Mouse (Mus musculus): ENCODE measurements around the gene Ankrd28. TPM values are rescaled to one million over a fixed set of nuclear protein-coding genes. Genes with fewer than 3 reads are reported as not detected.
A peak's percentile ranks its signal among the peaks of the same experiment; 100 is the strongest.

Ankrd28 gene
- polyA plus RNA-seq, 1 experiment from 2014 or later, result 11.7 TPM

GRCm38 (mm10) chr14:31655406-31655805 lies 175.0 kb downstream of the Ankrd28 start:
- WGBS, result 77% methylated on average over 14 of the region's 14 CpGs
- H3K4me1 ChIP-seq (ENCODE audit: insufficient read depth), result peaks cover 3% of the 10 kb centered on the region; the same call in 1 of the 2 replicates

GRCm38 (mm10) chr14:31654816-31655215 lies 175.6 kb downstream of the Ankrd28 start:
- peaks cover 3% of the 10 kb centered on the region; the same call in 1 of the 2 replicates for H3K4me1 ChIP-seq (ENCODE audit: insufficient read depth)
- no peak for TF ChIP-seq CTCF (IDR thresholded peaks at IDR 0.05; ENCODE audit: low read depth)

More at GRCm38 (mm10) chr14:31655406-31655805, 175.0 kb downstream of the Ankrd28 start:
- no peaks in the 10 kb centered on the region for H3K36me3 ChIP-seq (ENCODE audit: insufficient read depth)
- H3K27ac ChIP-seq (ENCODE audit: low read depth), result no peak overlapping the region
- TF ChIP-seq CTCF (IDR thresholded peaks at IDR 0.05; ENCODE audit: low read depth), result no peak
- ATAC-seq (ENCODE audit: insufficient read depth) (no peak), DNase-seq (no peak)
- no peak overlapping the region for H3K4me2 ChIP-seq
- H3K4me3 ChIP-seq (ENCODE audit: low read depth, low read length), result no peak overlapping the region
- H3K9me3 ChIP-seq (ENCODE audit: low read depth, low read length), result no peaks in the 10 kb centered on the region
- no peaks in the 10 kb centered on the region for H3K27me3 ChIP-seq (ENCODE audit: insufficient read depth, low read length)
- no peak overlapping the region for H3K9ac ChIP-seq

GRCm38 (mm10) chr14:31653101-31653875 lies 177.2 kb downstream of the Ankrd28 start:
- H3K4me1 ChIP-seq (ENCODE audit: insufficient read depth), result no peaks in the 10 kb centered on the region
- no peak for DNase-seq
- 66% methylated on average over 14 of the region's 14 CpGs for WGBS

More at GRCm38 (mm10) chr14:31654816-31655215, 175.6 kb downstream of the Ankrd28 start:
- Histone ChIP-seq H3K27ac (ENCODE audit: low read depth) (no peak overlapping the region), H3K9me3 (ENCODE audit: low read depth, low read length) (no peaks in the 10 kb centered on the region), H3K9ac (no peak overlapping the region), H3K36me3 (ENCODE audit: insufficient read depth) (no peaks in the 10 kb centered on the region), H3K27me3 (ENCODE audit: insufficient read depth, low read length) (no peaks in the 10 kb centered on the region), H3K4me2 (no peak overlapping the region), H3K4me3 (ENCODE audit: low read depth, low read length) (no peak overlapping the region)
- 80% methylated on average over 5 of the region's 5 CpGs for WGBS
- DNase-seq (no peak), ATAC-seq (ENCODE audit: insufficient read depth) (no peak)

GRCm38 (mm10) chr14:31652624-31653023 lies 177.8 kb downstream of the Ankrd28 start:
- Histone ChIP-seq H3K36me3 (ENCODE audit: insufficient read depth) (no peaks in the 10 kb centered on the region), H3K4me3 (ENCODE audit: low read depth, low read length) (no peak overlapping the region), H3K4me1 (ENCODE audit: insufficient read depth) (no peaks in the 10 kb centered on the region), H3K9ac (no peak overlapping the region), H3K4me2 (no peak overlapping the region), H3K9me3 (ENCODE audit: low read depth, low read length) (no peaks in the 10 kb centered on the region), H3K27ac (ENCODE audit: low read depth) (no peak overlapping the region), H3K27me3 (ENCODE audit: insufficient read depth, low read length) (no peaks in the 10 kb centered on the region)
- 66% methylated on average over 1 of the region's 1 CpGs for WGBS
- no peak for ATAC-seq (ENCODE audit: insufficient read depth)
- no peak for TF ChIP-seq CTCF (IDR thresholded peaks at IDR 0.05; ENCODE audit: low read depth)
- DNase-seq, result no peak

More at GRCm38 (mm10) chr14:31653101-31653875, 177.2 kb downstream of the Ankrd28 start:
- Histone ChIP-seq H3K4me3 (ENCODE audit: low read depth, low read length) (no peak overlapping the region), H3K27ac (ENCODE audit: low read depth) (no peak overlapping the region), H3K9ac (no peak overlapping the region), H3K4me2 (no peak overlapping the region), H3K27me3 (ENCODE audit: insufficient read depth, low read length) (no peaks in the 10 kb centered on the region), H3K9me3 (ENCODE audit: low read depth, low read length) (no peaks in the 10 kb centered on the region), H3K36me3 (ENCODE audit: insufficient read depth) (no peaks in the 10 kb centered on the region)
- TF ChIP-seq CTCF (IDR thresholded peaks at IDR 0.05; ENCODE audit: low read depth), result no peak
- ATAC-seq (ENCODE audit: insufficient read depth), result no peak

- ATAC-seq (ENCODE audit: insufficient read depth) (no peak), DNase-seq (no peak)
- Histone ChIP-seq H3K4me3 (ENCODE audit: low read depth, low read length) (no peak overlapping the region), H3K4me1 (ENCODE audit: insufficient read depth) (no peaks in the 10 kb centered on the region), H3K27me3 (ENCODE audit: insufficient read depth, low read length) (no peaks in the 10 kb centered on the region), H3K4me2 (no peak overlapping the region), H3K9ac (no peak overlapping the region), H3K9me3 (ENCODE audit: low read depth, low read length) (no peaks in the 10 kb centered on the region), H3K27ac (ENCODE audit: low read depth) (no peak overlapping the region), H3K36me3 (ENCODE audit: insufficient read depth) (no peaks in the 10 kb centered on the region)
- no peak for TF ChIP-seq CTCF (IDR thresholded peaks at IDR 0.05; ENCODE audit: low read depth)
- WGBS, result 34% methylated on average over 5 of the region's 5 CpGs
Measured at GRCm38 (mm10) chr14:31652106-31652505, 178.3 kb downstream of the Ankrd28 start.

- Histone ChIP-seq H3K9me3 (ENCODE audit: low read depth, low read length) (no peaks in the 10 kb centered on the region), H3K4me2 (no peak overlapping the region), H3K27me3 (ENCODE audit: insufficient read depth, low read length) (no peaks in the 10 kb centered on the region), H3K4me1 (ENCODE audit: insufficient read depth) (no peaks in the 10 kb centered on the region), H3K36me3 (ENCODE audit: insufficient read depth) (no peaks in the 10 kb centered on the region), H3K4me3 (ENCODE audit: low read depth, low read length) (no peak overlapping the region), H3K27ac (ENCODE audit: low read depth) (no peak overlapping the region), H3K9ac (no peak overlapping the region)
- DNase-seq, result no peak
- no peak for TF ChIP-seq CTCF (IDR thresholded peaks at IDR 0.05; ENCODE audit: low read depth)
- WGBS, result 55% methylated on average over 7 of the region's 7 CpGs
- ATAC-seq (ENCODE audit: insufficient read depth), result no peak
Measured at GRCm38 (mm10) chr14:31651206-31651605, 179.2 kb downstream of the Ankrd28 start.

DNA sequence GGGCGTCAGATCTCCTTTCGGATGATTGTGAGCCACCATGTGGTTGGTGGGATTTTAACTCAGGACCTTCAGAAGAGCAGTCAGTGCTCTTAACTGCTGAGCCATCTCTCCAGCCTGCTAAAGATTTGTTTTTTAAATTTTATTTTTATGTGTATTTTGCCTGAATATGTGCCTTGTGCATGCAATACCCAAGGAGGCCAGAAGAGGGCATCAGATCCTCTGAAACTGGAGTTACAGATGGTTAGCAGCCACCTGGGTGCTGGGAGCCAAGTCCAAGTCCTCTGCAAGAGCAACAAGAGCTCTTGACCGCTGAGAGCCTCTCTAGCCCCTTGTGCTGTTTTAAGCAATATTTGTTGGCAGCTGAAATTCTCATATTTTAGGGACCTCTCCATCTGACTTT lies 180.1 kb downstream of the Ankrd28 start:
- no peak for ATAC-seq (ENCODE audit: insufficient read depth)
- WGBS, result 97% methylated on average over 3 of the region's 3 CpGs
- no peak overlapping the region for H3K4me3 ChIP-seq (ENCODE audit: low read depth, low read length)
- H3K9me3 ChIP-seq (ENCODE audit: low read depth, low read length), result no peaks in the 10 kb centered on the region
- no peak overlapping the region for H3K27ac ChIP-seq (ENCODE audit: low read depth)
- no peak for DNase-seq
- H3K36me3 ChIP-seq (ENCODE audit: insufficient read depth), result no peaks in the 10 kb centered on the region
- peak; percentile 43 for TF ChIP-seq CTCF (IDR thresholded peaks at IDR 0.05; ENCODE audit: low read depth)
- no peak overlapping the region for H3K9ac ChIP-seq
- no peaks in the 10 kb centered on the region for H3K4me1 ChIP-seq (ENCODE audit: insufficient read depth)
- H3K4me2 ChIP-seq, result no peak overlapping the region
- no peaks in the 10 kb centered on the region for H3K27me3 ChIP-seq (ENCODE audit: insufficient read depth, low read length)

Other genes with a start within 250 kb of the Ankrd28 start
- 0.14 and 0.43 TPM in 2 replicates for gene Colq, start 239.3 kb downstream of the Ankrd28 start, polyA plus RNA-seq (2014; fragmentation: Nextera tagmentation; extraction: Ambion mirVana)
- gene Gm49387, start 189.8 kb downstream of the Ankrd28 start, polyA plus RNA-seq (2014; fragmentation: Nextera tagmentation; extraction: Ambion mirVana), result 0.18 TPM in 1 of 2 replicates, not detected in the other
- gene Btd, start 189.6 kb downstream of the Ankrd28 start, polyA plus RNA-seq (2014; fragmentation: Nextera tagmentation; extraction: Ambion mirVana), result 23.1 and 28.9 TPM in 2 replicates
- gene Hacl1, start 189.4 kb downstream of the Ankrd28 start, polyA plus RNA-seq (2014; fragmentation: Nextera tagmentation; extraction: Ambion mirVana), result 9.3 and 10.4 TPM in 2 replicates
- 0.08 and 0.18 TPM in 2 replicates for gene Galnt15, start 198.3 kb upstream of the Ankrd28 start, polyA plus RNA-seq (2014; fragmentation: Nextera tagmentation; extraction: Ambion mirVana)

All from lung, embryonic 14.5 days (tissue).